Mouse (Mus musculus): ENCODE results near the gene Acp7.
A peak's percentile ranks its signal among the peaks of the same experiment; 100 is the strongest.
"Not testable (repeated sequence)": the region's sequence is repeated elsewhere in the genome, so short reads cannot be mapped to it uniquely, and the experiment has no call there.

Acp7 gene

GRCm38 (mm10) chr7:28631073-28631472 lies at the start of gene Acp7:
Gene Acp7 (minus strand): TSS chr7:28631332.
- DNase-seq (ENCODE audit: low spot score in 2 of 2), result no peak

GRCm38 (mm10) chr7:28677624-28678023 lies 46.5 kb upstream of the Acp7 start:
- no peak for DNase-seq (ENCODE audit: low spot score in 2 of 2)

- DNase-seq (ENCODE audit: low spot score in 2 of 2), result no peak
Observed at GRCm38 (mm10) chr7:28676811-28677541, 45.8 kb upstream of the Acp7 start.

GRCm38 (mm10) chr7:28675746-28676145 lies 44.6 kb upstream of the Acp7 start:
- peak in 1 of 2 experiments; percentile 12 for DNase-seq (ENCODE audit: low spot score in 2 of 2)

GRCm38 (mm10) chr7:28674994-28675393 lies 43.9 kb upstream of the Acp7 start:
- DNase-seq (ENCODE audit: low spot score in 2 of 2), result no peak

- DNase-seq (ENCODE audit: low spot score in 2 of 2), result not testable (repeated sequence)
Observed at GRCm38 (mm10) chr7:28672786-28673185, 41.7 kb upstream of the Acp7 start.

- no peak for DNase-seq (ENCODE audit: low spot score in 2 of 2)
Observed at GRCm38 (mm10) chr7:28672276-28672675, 41.1 kb upstream of the Acp7 start.

GRCm38 (mm10) chr7:28671172-28671571 lies 40.0 kb upstream of the Acp7 start:
- DNase-seq (ENCODE audit: low spot score in 2 of 2), result no peak

GRCm38 (mm10) chr7:28665620-28666579 lies 34.8 kb upstream of the Acp7 start:
- DNase-seq (ENCODE audit: low spot score in 2 of 2), result no peak

GRCm38 (mm10) chr7:28656430-28656829 lies 25.3 kb upstream of the Acp7 start:
- no peak for DNase-seq (ENCODE audit: low spot score in 2 of 2)

- DNase-seq (ENCODE audit: low spot score in 2 of 2), result no peak
Observed at GRCm38 (mm10) chr7:28651157-28651556, 20.0 kb upstream of the Acp7 start.

GRCm38 (mm10) chr7:28647016-28647415 lies 15.9 kb upstream of the Acp7 start:
- DNase-seq (ENCODE audit: low spot score in 2 of 2), result no peak

- no peak for DNase-seq (ENCODE audit: low spot score in 2 of 2)
Observed at GRCm38 (mm10) chr7:28645947-28646475, 14.9 kb upstream of the Acp7 start.

- no peak for DNase-seq (ENCODE audit: low spot score in 2 of 2)
Observed at GRCm38 (mm10) chr7:28645366-28645765, 14.2 kb upstream of the Acp7 start.

- no peak for DNase-seq (ENCODE audit: low spot score in 2 of 2)
Observed at GRCm38 (mm10) chr7:28641546-28641945, 10.4 kb upstream of the Acp7 start.

- no peak for DNase-seq (ENCODE audit: low spot score in 2 of 2)
Observed at GRCm38 (mm10) chr7:28637511-28637910, 6.4 kb upstream of the Acp7 start.

- DNase-seq (ENCODE audit: low spot score in 2 of 2), result no peak
Observed at GRCm38 (mm10) chr7:28634128-28634527, 3.0 kb upstream of the Acp7 start.

GRCm38 (mm10) chr7:28624791-28625190 lies 6.3 kb downstream of the Acp7 start:
- no peak for DNase-seq (ENCODE audit: low spot score in 2 of 2)

GRCm38 (mm10) chr7:28619098-28619715 lies 11.9 kb downstream of the Acp7 start:
- no peak for DNase-seq (ENCODE audit: low spot score in 2 of 2)

GRCm38 (mm10) chr7:28605951-28606350 lies 25.2 kb downstream of the Acp7 start:
- DNase-seq (ENCODE audit: low spot score in 2 of 2), result no peak

GRCm38 (mm10) chr7:28603788-28604187 lies 27.3 kb downstream of the Acp7 start:
- DNase-seq (ENCODE audit: low spot score in 2 of 2), result not testable (repeated sequence)

- DNase-seq (ENCODE audit: low spot score in 2 of 2), result no peak
Observed at GRCm38 (mm10) chr7:28603136-28603535, 28.0 kb downstream of the Acp7 start.
